Mouse (Mus musculus): Measurements from ENCODE around the gene Vwa8.
A peak's percentile ranks its signal among the peaks of the same experiment; 100 is the strongest.
"Not testable (repeated sequence)": the region's sequence is repeated elsewhere in the genome, so short reads cannot be mapped to it uniquely, and the experiment has no call there.

Vwa8 gene

GRCm38 (mm10) chr14:78984296-78984695, 135.4 kb downstream of the Vwa8 start:
- DNase-seq (ENCODE audit: low spot score): no peak

- no peak for DNase-seq (ENCODE audit: low spot score)
Observed at GRCm38 (mm10) chr14:78987543-78987942, 138.7 kb downstream of the Vwa8 start.

GRCm38 (mm10) chr14:78992456-78992855, 143.6 kb downstream of the Vwa8 start:
- DNase-seq (ENCODE audit: low spot score): no peak

- no peak for DNase-seq (ENCODE audit: low spot score)
Observed at GRCm38 (mm10) chr14:78993515-78993914, 144.7 kb downstream of the Vwa8 start.

- no peak for DNase-seq (ENCODE audit: low spot score)
Observed at GRCm38 (mm10) chr14:78996359-78996758, 147.5 kb downstream of the Vwa8 start.

- no peak for DNase-seq (ENCODE audit: low spot score)
Observed at GRCm38 (mm10) chr14:79003576-79003975, 154.7 kb downstream of the Vwa8 start.

- not testable (repeated sequence) for DNase-seq (ENCODE audit: low spot score)
Observed at GRCm38 (mm10) chr14:79017710-79018109, 168.9 kb downstream of the Vwa8 start.

- DNase-seq (ENCODE audit: low spot score): no peak
Observed at GRCm38 (mm10) chr14:79018564-79018963, 169.7 kb downstream of the Vwa8 start.

- DNase-seq (ENCODE audit: low spot score): peak; percentile 58
Observed at GRCm38 (mm10) chr14:79021725-79022124, 172.9 kb downstream of the Vwa8 start.

GRCm38 (mm10) chr14:79028996-79029575, 180.2 kb downstream of the Vwa8 start:
- no peak for DNase-seq (ENCODE audit: low spot score)

GRCm38 (mm10) chr14:79030715-79031114, 181.9 kb downstream of the Vwa8 start:
- no peak for DNase-seq (ENCODE audit: low spot score)

- DNase-seq (ENCODE audit: low spot score): no peak
Observed at GRCm38 (mm10) chr14:79031230-79031740, 182.4 kb downstream of the Vwa8 start.

GRCm38 (mm10) chr14:79033396-79033795, 184.5 kb downstream of the Vwa8 start:
- DNase-seq (ENCODE audit: low spot score): no peak

GRCm38 (mm10) chr14:79034511-79034913, 185.7 kb downstream of the Vwa8 start:
- no peak for DNase-seq (ENCODE audit: low spot score)

GRCm38 (mm10) chr14:79035575-79035974, 186.7 kb downstream of the Vwa8 start:
- DNase-seq (ENCODE audit: low spot score): no peak

- no peak for DNase-seq (ENCODE audit: low spot score)
Observed at GRCm38 (mm10) chr14:79047186-79047585, 198.3 kb downstream of the Vwa8 start.

- DNase-seq (ENCODE audit: low spot score): no peak
Observed at GRCm38 (mm10) chr14:79047956-79048355, 199.1 kb downstream of the Vwa8 start.

GRCm38 (mm10) chr14:79049544-79049943, 200.7 kb downstream of the Vwa8 start:
- no peak for DNase-seq (ENCODE audit: low spot score)

GRCm38 (mm10) chr14:79065636-79066035, 216.8 kb downstream of the Vwa8 start:
- DNase-seq (ENCODE audit: low spot score): no peak

- no peak for DNase-seq (ENCODE audit: low spot score)
Observed at GRCm38 (mm10) chr14:79069515-79069914, 220.7 kb downstream of the Vwa8 start.

- DNase-seq (ENCODE audit: low spot score): no peak
Observed at GRCm38 (mm10) chr14:79074786-79075185, 225.9 kb downstream of the Vwa8 start.

- no peak for DNase-seq (ENCODE audit: low spot score)
Observed at GRCm38 (mm10) chr14:79076560-79077300, 227.9 kb downstream of the Vwa8 start.

- no peak for DNase-seq (ENCODE audit: low spot score)
Observed at GRCm38 (mm10) chr14:79083573-79083972, 234.7 kb downstream of the Vwa8 start.

GRCm38 (mm10) chr14:79086006-79086405, 237.2 kb downstream of the Vwa8 start:
- DNase-seq (ENCODE audit: low spot score): no peak

All from ovary, adult 18-20 months (tissue).